Mouse (Mus musculus): ENCODE measurements around the gene T2. TPM values are rescaled to one million over a fixed set of nuclear protein-coding genes. Genes with fewer than 3 reads are reported as not detected.
"Not testable (repeated sequence)": the region's sequence is repeated elsewhere in the genome, so short reads cannot be mapped to it uniquely, and the experiment has no call there.

T2 gene
- under 1 TPM; 0.32 to 0.70 TPM for total RNA-seq (2021)

GRCm38 (mm10) chr17:8355692-8356091, at the start of gene T2:
T2 (plus strand) TSS chr17:8355992.
- intact Hi-C loops (cut with DNase I) = no loop called here
- no peak for DNase-seq

- peak; percentile 97 for DNase-seq
- intact Hi-C loops (cut with DNase I) = no loop called here
Measured at GRCm38 (mm10) chr17:8310838-8311614, 44.8 kb upstream of the T2 start, which contains the start of gene Sft2d1. Sft2d1 (plus strand) TSS chr17:8311102.

- intact Hi-C loops (cut with DNase I) = no loop called here
- DNase-seq = no peak
Measured at GRCm38 (mm10) chr17:8311751-8312150, 44.0 kb upstream of the T2 start.

GRCm38 (mm10) chr17:8313976-8314375, 41.8 kb upstream of the T2 start:
- intact Hi-C loops (cut with DNase I) = no loop called here

GRCm38 (mm10) chr17:8316251-8316650, 39.5 kb upstream of the T2 start:
- DNase-seq = no peak
- intact Hi-C loops (cut with DNase I) = no loop called here

More at GRCm38 (mm10) chr17:8313976-8314375, 41.8 kb upstream of the T2 start:
- no peak for DNase-seq

GRCm38 (mm10) chr17:8326877-8327276, 28.9 kb upstream of the T2 start:
- intact Hi-C loops (cut with DNase I); DNase-seq: not testable (repeated sequence)

GRCm38 (mm10) chr17:8328511-8329174, 27.1 kb upstream of the T2 start:
- intact Hi-C loops (cut with DNase I) = no loop called here
- no peak for DNase-seq

GRCm38 (mm10) chr17:8330602-8331001, 25.2 kb upstream of the T2 start:
- DNase-seq = no peak
- intact Hi-C loops (cut with DNase I) = no loop called here

- intact Hi-C loops (cut with DNase I); DNase-seq: not testable (repeated sequence)
Measured at GRCm38 (mm10) chr17:8337159-8337558, 18.6 kb upstream of the T2 start, which contains the start of gene Prr18. Prr18 (plus strand) TSS chr17:8337459.

GRCm38 (mm10) chr17:8339666-8340374, 16.0 kb upstream of the T2 start:
- DNase-seq = peak; percentile 75

GRCm38 (mm10) chr17:8340407-8341359, 15.1 kb upstream of the T2 start:
- peak; percentile 76 for DNase-seq
- intact Hi-C loops (cut with DNase I) = no loop called here

More at GRCm38 (mm10) chr17:8339666-8340374, 16.0 kb upstream of the T2 start:
- intact Hi-C loops (cut with DNase I) = no loop called here

GRCm38 (mm10) chr17:8341360-8341963, 14.3 kb upstream of the T2 start:
- intact Hi-C loops (cut with DNase I) = no loop called here
- peak; percentile 29 for DNase-seq

GRCm38 (mm10) chr17:8342706-8343105, 13.1 kb upstream of the T2 start:
- intact Hi-C loops (cut with DNase I) = no loop called here
- no peak for DNase-seq

GRCm38 (mm10) chr17:8343416-8343815, 12.4 kb upstream of the T2 start:
- intact Hi-C loops (cut with DNase I) = no loop called here
- peak; percentile 60 for DNase-seq

GRCm38 (mm10) chr17:8347765-8348285, 8.0 kb upstream of the T2 start:
- intact Hi-C loops (cut with DNase I) = no loop called here
- no peak for DNase-seq

- DNase-seq = no peak
- intact Hi-C loops (cut with DNase I) = no loop called here
Measured at GRCm38 (mm10) chr17:8348941-8349340, 6.9 kb upstream of the T2 start.

- no peak for DNase-seq
Measured at GRCm38 (mm10) chr17:8351088-8351487, 4.7 kb upstream of the T2 start.

GRCm38 (mm10) chr17:8357498-8357897, 1.7 kb downstream of the T2 start:
- DNase-seq = no peak
- intact Hi-C loops (cut with DNase I) = no loop called here

More at GRCm38 (mm10) chr17:8351088-8351487, 4.7 kb upstream of the T2 start:
- intact Hi-C loops (cut with DNase I) = no loop called here

- DNase-seq = no peak
- intact Hi-C loops (cut with DNase I) = no loop called here
Measured at GRCm38 (mm10) chr17:8360876-8361275, 5.1 kb downstream of the T2 start.
